Mouse (Mus musculus) neutrophil, adult 5-6 weeks (primary cell): Measurements from ENCODE around the gene Ttc39d. TPM values are rescaled to one million over a fixed set of nuclear protein-coding genes. Genes with fewer than 3 reads are reported as not detected.
"Not testable (repeated sequence)": the region's sequence is repeated elsewhere in the genome, so short reads cannot be mapped to it uniquely, and the experiment has no call there.

Experiments
- ATAC-seq: fragments of 151-379, 151-347 bp; 2 replicates; pipeline ENCODE4 v1.8.0; 2017; ENCODE audit warnings: mild to moderate bottlenecking, moderate TSS enrichment; ENCODE audit not compliant: insufficient number of reproducible peaks, poor library complexity, low FRiP score, severe bottlenecking; ENCODE audit errors: extremely low read depth
- total RNA-seq: library from RNA; stranded (forward); fragments of 200-1000 nt; gene quantifications from 2 replicates; pipeline ENCODE4 v1.2.3, GENCODE M21; 2017

The Ttc39d gene
- not detected in 2 replicates for total RNA-seq

DNA sequence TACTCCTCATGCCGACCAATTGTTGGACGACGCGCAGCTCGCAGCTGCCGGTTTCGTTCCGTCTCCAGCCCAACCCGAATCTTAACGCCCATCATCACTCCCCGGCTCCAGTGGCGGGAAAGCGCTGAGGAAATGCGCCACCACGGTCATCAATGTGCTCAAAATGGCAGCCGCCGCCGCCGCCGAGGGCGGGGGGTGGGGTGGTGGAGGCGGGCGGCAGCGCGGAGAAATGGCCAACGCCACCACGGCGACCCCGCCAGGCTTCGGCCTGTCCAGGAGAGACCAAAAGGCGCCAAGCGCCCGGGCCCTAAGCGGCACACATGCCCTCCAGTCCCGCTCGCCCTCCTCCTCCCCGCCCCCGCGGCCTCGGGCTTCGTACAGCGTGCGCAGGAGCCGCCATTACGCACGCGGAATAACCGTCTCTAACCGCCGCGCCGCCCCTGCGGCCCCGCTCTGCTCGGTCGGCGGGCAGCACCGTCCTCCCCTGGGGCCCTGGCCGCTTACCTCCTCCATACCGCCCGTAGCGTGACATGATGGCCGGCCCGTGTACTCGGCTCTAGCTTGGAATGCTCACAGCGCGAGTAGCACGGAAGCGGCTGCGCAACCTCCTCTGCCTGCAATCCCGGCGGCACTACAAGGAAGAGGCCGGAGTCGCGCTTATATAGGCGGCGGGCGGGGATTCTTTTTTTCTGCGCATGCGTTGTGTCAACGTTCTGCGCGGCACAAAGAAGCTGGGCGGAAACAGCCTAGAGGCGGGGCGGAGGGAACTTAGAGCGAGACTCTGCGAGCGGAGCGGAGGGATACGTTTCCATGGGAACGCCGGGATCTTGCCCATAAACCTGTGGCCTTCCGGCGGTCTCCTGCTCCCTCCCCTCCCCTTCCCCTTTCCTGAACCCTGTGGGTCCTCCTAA, at the start of gene Ttc39d, which contains the start of gene Srsf7:
Gene Ttc39d (plus strand): TSS at position 790 of the 911 bp plus-strand sequence.
Gene Srsf7 (minus strand): TSS at position 637 of the 911 bp plus-strand sequence.
- ATAC-seq = peak; percentile 90

DNA sequence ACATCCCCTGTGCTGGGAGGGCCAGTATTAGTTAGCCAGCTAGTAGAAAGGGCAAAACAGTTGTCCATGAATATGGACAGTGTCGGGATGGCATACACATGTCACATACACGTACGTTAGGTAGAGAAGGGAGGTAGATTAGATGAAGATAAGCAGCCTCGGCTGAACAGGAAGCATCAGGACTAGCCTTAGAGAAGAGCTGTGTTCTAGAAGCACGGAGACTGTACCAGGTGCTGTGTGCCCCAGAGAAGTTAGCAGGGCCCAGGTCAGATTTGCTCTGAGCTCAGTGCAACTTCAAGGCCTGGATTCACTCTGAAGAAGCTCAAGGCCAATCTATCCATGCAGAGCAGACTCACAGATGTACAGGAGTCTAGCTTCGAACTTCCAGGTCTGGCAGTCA, 49.8 kb upstream of the Ttc39d start:
- no peak for ATAC-seq

DNA sequence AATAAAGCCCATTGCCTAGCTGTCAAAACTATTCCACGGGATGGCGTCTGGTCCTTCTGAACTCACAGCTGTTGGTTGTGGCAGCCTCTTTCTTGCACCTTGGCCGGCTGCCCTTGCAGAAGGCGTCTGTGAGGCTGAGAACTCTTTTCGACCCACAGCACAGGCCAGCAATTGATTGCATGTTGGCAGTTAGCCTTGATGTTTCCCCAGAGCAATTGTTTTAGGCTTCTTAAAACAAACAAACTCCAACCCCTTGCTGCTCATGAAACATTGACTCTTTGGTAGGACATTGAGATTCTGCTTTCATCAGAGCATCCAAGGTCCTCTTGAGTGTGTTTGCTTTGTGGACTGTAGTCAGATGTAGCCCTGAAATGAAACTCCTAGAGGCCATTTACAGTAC, 46.8 kb upstream of the Ttc39d start:
- ATAC-seq = no peak

DNA sequence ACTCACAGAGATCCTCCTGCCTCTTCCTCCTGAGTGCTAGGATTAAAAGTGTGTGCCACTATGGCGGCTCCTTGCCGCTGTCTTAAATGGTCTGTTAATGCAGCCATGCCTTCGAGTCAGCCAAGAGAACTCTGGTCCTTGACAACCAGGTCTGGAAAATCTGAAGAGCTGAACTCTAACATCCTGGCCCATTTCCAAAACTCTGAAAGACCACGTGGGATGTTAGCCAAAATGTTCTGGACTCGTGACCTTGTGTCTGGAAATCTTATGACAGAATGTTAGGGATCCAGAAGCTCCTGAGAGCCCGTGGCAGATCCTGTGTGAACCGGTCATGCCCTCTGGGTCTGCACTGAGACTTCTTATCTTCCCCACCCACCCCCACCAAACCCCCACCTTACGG, 43.3 kb upstream of the Ttc39d start:
- ATAC-seq = no peak

DNA sequence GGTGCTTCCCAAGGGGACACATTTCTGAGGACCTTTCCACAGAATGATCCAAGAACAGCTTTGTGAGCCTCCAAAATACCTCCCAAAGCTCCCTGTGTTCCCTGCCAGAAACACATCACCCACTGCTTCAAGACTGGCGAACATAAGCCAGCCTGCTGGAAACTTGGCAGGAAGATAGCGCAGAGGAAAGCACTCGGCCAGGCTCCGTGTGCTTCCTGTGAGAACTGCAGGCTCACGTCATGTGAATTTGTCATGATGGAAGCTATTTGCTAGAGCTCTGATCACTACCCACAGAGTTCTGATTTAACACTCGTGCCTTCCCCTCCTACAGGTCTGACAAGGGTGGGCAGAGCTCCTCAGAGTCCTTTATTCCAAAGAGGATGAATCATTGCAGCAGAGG, 41.5 kb upstream of the Ttc39d start:
- ATAC-seq = no peak

DNA sequence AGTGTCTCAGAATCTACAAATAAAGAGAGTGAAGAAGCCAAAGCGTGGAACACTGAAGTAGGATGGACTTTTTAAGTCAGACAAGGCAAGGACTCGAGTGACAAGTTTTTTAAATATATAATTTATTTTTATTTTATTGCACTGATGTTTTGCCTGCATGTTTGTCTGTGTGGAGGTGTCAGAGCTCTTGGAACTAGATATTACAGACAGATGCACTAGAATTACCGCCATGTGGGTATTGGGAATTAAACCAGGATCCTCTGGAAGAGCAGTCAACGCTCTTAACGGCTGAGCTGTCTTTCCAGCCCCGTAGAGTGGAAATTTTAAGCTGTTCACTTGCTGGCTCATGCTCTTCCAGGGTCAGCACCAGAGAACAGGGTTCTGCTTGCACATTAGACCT, 40.9 kb upstream of the Ttc39d start:
- no peak for ATAC-seq

DNA sequence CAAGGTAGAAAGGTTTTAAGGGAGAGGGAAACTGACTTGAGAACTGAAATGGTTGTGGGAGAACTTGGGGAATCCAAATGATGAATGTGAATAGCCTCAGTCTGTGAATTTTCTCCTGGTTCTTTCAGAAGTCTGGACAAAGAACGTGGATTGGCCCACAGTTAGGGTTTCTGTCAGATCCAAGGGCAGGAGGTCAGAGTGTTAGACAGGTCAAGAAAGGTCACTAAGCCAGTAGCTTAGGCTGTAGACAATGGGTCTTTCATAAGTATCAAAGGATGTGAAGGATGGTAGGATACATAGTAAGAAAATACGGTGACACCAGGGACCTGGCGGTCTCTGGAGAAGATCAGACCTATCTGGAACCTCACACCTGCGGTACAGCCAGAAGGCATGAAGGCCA, 39.8 kb upstream of the Ttc39d start:
- ATAC-seq = no peak

DNA sequence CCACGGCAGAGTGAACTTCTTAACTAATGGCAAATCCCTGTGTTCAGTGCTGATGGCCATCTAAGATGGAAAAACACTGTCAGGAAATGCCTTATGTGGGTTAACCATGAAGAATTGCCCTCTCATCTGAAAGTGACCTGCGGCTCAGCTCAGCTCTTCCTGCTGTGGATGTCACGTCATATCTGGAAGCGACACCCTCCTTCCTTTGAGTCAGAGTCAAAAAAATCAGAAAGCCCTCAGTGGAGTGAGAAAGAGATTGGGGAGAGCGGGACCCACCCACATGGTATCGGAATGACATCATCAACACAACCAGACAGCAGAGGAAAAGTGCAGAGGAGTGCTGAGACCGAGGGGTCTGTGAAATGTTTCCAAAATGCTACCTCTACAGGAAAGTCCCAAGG, 39.4 kb upstream of the Ttc39d start:
- no peak for ATAC-seq

DNA sequence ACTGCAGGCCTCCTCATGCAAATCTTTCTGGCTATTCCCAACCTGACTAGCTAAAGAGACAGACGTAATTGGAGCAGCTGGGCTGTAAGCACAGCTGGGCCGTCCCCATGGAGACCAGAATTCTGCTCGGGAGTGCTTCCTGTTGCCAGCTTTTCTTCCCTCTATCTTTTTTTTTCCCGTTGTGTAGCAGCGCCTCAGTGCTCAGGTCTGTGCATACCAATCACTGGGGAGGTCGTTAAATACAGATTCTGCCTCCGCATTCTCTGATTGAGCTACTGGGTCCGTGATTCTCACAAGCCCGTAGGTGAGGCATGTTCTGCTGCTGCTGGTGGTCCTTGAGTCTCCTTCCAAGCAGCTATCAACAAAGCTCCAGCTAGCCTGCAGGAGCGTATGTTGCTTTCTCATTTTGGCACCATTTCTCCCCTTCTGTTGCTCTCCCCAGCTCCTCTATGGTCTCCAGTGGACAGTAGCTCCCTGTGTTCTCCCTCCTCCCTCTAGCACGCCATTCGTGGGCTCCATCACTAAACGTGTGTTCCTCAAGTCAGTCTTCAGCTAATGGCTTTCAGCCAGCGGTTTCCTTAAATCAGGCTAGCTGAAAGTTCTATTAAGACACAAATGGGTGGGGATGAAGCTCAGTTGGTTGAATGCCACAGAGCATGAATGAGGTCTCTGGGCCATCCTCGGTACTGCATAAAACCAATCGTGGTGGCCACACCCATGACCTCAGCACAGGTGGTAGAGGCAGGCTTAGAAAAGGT, 38.7 kb upstream of the Ttc39d start:
- ATAC-seq = no peak

DNA sequence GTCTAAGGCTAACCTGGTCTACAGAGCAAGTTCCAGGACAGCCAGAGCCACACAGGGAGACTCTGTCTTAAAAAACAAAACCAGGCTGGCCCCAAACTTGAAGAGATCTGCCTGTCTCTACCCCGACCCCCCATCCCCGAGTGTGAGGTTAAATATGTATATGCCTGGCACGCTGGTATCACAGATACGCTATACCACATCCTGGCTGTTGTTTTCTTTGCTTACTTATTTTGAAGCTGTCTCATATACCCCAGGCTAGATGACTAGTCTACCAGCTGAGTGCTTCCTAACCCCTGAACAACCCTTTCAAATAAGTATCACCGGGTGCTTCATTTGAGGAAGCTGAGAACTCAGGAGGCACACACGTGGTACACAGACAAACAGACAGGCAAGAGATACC, 37.5 kb upstream of the Ttc39d start:
- no peak for ATAC-seq

DNA sequence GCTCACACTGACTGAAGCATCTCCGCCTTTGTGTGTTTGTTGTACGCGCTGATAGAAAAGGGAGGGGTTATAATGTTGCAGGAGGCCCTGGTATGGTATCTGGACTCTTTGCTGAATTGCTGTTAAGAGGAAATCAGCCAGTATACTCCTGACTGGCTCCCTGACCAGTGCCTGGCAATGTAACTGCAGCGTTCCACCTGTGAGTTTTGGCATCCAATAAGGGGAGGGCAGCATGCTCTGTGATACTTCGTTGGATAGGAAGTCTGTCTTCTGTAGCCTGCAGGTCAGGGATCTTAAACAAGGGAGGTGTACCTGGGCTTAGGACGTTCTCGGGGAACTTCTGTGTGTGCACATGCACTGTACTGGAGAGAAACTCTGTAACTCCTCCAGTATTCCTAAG, 36.3 kb upstream of the Ttc39d start:
- no peak for ATAC-seq

DNA sequence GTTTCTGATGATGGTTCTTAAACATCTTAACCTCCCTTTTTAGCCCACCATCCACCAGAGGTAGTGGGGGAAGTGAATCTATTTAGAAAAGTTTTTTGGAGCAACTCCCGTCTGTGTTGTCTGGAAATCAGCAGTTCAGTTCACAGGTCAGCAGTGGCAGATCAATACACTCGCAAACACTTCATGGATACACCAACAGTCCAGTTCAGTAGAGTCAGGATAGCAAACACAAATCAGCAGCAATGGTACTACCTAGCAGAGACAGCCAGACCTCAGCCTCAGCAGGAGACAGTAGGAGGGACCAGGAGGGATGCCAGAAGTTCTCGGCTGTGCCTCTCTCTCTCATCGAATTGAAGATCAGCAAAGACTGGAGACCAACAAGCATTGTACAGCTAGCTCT, 35.3 kb upstream of the Ttc39d start:
- ATAC-seq = no peak

DNA sequence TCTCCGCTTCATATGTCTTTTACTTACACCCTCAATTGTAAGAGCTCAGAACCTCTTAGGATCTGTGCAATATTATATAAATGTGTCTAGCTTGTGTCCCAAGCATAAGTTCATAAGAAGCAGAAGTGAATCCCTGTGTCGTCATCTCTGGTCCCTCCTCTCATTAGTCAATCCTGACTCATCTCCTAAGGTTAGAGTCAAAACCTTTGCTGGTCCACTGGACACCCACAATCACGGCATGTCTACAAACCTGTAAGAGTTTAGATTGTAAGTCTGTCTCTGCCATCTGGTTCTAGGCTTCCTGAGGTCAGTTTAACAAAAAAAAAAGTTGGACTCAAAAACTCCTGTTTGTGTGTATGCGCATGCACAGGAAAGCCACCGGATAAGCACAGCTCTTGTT, 34.5 kb upstream of the Ttc39d start:
- ATAC-seq = peak; percentile 76

DNA sequence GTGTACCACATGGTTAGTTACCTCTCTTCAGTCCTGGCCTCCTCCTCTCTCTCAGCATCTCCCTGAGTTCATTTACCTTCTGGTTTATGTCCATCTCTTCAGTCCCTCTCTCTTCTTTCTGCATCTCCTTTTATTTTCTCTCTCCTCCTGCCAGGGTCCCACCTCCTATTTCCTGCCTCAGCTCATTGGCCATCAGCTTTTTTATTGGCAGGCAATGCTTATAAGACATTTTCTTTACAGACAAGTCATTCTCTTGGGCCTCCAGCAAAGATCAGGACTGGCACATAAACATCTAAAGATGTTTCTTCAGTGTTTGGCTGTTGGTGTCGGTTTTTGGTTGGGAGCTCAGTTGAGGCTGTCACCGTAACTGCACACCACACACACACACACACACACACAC, 33.6 kb upstream of the Ttc39d start:
- ATAC-seq = no peak

DNA sequence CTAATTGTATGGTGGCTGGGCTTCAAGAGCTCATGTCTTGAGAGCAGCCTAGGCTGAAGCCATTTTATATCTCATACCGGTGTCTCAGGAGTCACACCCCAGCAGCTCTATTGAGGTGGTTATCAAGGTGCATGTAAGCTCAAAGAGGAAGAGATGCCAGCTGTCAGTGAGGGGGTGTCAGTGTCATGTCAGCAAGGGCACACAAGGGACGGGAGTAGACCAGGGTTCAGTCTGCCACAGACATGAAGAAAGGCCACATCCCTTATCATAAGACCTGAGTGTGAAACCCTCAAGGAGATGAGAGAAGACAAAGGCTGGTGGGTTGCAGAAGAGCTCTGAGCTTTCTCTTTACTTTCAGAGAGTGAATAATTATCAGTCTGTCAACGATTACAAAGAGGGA, 33.1 kb upstream of the Ttc39d start:
- peak; percentile 18; the same call in 1 of the 2 replicates for ATAC-seq

DNA sequence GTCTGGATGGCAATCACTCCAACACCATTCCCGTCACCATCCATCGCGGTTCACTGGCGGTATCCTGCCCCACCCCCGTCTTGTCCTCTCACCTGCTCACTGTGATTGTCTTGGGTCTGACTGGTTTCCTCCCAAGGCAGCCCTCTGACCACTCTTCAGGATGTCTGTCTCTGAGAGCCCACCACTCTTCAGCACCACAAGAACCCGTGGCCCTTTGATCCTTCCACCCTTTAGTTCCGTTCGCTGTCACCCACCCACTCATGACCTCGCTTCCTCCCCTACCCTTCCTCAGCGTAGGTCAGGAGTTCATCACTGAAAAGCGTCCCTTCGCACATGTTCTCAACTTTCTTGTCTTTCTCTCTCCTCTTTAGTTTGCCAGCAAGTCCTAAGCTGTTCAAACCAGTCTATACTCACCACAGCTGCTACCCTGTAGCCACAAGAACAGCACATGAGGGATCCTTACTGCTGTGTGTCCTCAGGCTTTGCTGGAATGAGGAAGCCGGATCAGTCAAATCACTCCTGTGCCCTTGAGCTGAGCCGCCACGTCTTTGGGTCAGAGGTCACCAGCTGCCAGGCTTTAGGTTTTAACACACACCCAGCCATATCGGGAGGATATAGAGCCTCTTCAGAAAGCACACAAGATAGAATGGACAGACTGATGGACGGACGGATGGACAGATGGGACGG, 32.4 kb upstream of the Ttc39d start:
- peak; percentile 7; the same call in 1 of the 2 replicates for ATAC-seq

DNA sequence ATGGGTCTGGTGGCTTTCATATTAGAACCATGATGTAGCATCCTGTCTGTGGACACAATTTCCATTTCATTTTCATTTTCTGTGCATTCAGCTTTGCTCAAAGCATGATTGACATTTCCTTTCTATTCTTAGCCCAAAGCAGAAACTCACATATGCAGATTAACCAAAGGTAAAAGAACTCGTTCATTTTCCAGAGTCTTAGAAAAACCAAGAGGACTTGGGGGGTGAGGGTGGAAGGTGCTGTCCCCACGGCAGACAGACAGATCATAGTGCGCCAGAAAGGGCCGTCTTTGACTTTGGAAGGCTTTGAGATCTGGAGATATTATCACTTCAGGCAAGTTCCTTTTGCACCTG, 31.9 kb upstream of the Ttc39d start:
- no peak for ATAC-seq

DNA sequence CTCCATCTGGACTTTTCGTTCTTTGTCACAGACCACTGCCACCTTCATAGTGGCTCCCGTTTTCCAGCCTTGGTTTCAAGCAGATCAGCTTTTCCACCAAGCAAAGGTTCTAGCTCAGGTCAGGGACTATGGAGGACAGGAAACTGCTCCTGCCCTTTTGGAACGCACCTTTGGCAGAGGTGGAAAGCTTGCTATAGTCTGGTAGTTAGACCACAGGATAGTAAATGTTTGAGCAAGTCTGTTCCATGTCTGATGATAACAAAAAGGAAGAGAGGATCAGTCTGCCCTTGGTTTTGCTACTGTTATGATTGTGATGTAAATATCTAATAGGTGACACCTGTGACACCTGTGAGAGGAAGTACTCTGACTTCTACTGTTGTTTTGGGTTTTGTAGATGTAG, 31.3 kb upstream of the Ttc39d start:
- no peak for ATAC-seq

DNA sequence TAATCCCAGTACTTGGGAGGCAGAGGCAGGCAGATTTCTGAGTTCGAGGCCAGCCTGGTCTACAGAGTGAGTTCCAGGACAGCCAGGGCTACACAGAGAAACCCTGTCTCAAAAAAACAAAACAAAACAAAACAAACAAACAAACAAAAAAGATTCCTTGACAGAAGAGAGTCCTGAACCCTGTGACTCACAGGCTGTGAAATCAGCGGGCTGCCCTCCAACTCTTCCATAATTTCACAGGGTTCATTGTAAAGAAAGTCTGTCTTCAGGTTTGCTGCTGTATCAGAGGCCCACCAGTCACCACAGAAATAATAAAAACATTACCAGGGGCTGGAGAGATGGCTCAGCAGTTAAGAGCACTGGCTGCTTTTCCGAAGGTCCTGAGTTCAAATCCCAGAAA, 28.4 kb upstream of the Ttc39d start:
- ATAC-seq = not testable (repeated sequence)

DNA sequence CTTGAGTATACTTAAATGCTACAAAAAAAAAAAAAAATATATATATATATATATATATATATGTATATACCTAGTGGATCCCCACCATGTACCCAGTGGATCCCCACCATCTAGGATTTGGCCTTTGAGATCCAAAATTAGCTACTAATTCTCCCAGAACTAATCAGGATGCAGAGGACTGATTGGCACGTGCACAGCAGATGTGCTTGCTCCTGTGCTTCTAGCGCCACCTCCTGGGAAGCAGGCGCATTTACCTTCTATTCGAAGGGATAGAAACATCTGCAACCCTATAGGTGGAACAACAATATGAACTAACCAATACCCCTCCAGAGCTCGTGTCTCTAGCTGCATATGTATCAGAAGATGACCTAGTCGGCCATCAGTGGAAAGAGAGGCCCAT, 27.3 kb upstream of the Ttc39d start:
- ATAC-seq = peak; percentile 88
